Mouse (Mus musculus): ENCODE measurements at regions not wholly inside any gene's neighbourhood (a gene's known extent, or its start where the extent isn't known, plus 50 kb on each side); places are given as distances from the start of the nearest gene placed in this dataset.

DNA sequence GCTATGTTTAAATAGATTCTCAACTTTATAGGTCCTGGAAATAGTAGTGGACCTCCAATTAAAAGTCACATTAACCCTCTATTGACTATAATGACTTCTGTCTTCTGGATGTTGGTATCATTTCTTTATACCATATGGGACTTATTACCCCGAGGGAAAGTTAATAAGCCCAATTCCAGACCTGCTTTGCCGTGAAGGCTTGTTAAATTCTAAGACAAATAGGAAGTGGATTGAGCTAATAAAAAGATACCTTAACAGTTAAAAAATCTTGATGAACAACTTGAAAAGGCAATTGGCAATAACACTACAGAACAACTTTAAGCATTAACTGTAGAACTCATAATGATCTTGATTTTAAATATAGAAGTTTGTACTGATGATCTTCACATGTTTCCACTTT lies 309.0 kb downstream of the Hace1 start:
- H3K9me3 ChIP-seq (replicated peaks; ENCODE audit: low read length) = no peaks in the 10 kb centered on the region
- H3K27ac ChIP-seq = no peak overlapping the region
- no peaks in the 10 kb centered on the region for H3K36me3 ChIP-seq (ENCODE audit: insufficient read depth, low read length)
- DNase-seq (ENCODE audit: low spot score) (no peak), ATAC-seq (replicated peaks; ENCODE audit: low FRiP score, low read depth) (no peak)
- H3K27me3 ChIP-seq (ENCODE audit: insufficient read depth, low read length) = no peaks in the 10 kb centered on the region
- H3K4me1 ChIP-seq (replicated peaks; ENCODE audit: insufficient read depth, low read length) = no peaks in the 10 kb centered on the region
- no peak for TF ChIP-seq CTCF (IDR thresholded peaks at IDR 0.05; ENCODE audit: low read depth)
- H3K4me3 ChIP-seq (replicated peaks; ENCODE audit: low read depth, low read length) = no peak overlapping the region
- H3K4me2 ChIP-seq (ENCODE audit: low read length) = no peak overlapping the region
- no peak overlapping the region for H3K9ac ChIP-seq (ENCODE audit: low read depth, low read length)
- 58% methylated on average over 2 of the region's 2 CpGs for WGBS

DNA sequence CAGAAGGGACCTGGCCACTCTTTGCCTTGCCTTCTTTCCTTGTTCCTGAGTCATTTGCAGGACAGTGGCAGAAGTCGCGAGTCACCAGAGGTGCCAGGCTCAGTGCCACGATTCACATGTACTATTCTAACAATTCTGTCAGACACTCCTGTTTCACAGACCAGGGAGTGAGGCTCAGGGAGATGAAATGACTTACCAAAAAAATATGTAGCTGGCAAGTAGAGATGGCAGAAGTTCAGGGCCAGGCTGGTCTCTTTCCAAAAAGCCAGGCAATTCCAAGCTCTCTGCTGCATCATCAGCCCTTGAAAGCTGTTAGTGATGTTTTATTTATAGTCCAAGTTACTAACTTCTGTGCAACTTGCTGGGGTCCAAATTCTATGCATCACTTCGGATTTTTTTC lies 311.2 kb downstream of the Hace1 start:
- H3K27me3 ChIP-seq (ENCODE audit: insufficient read depth, low read length) = no peaks in the 10 kb centered on the region
- ATAC-seq (replicated peaks; ENCODE audit: low FRiP score, low read depth) (no peak), DNase-seq (ENCODE audit: low spot score) (no peak)
- no peak overlapping the region for H3K4me2 ChIP-seq (ENCODE audit: low read length)
- no peak for TF ChIP-seq CTCF (IDR thresholded peaks at IDR 0.05; ENCODE audit: low read depth)
- H3K4me3 ChIP-seq (replicated peaks; ENCODE audit: low read depth, low read length) = no peak overlapping the region
- 0 out of 2 replicates have a peak overlapping the region, but pooled peaks have one; percentile 13 for H3K27ac ChIP-seq
- no peak overlapping the region for H3K9ac ChIP-seq (ENCODE audit: low read depth, low read length)
- H3K9me3 ChIP-seq (replicated peaks; ENCODE audit: low read length) = no peaks in the 10 kb centered on the region
- H3K4me1 ChIP-seq (replicated peaks; ENCODE audit: insufficient read depth, low read length) = no peaks in the 10 kb centered on the region
- 59% methylated on average over 4 of the region's 4 CpGs for WGBS
- no peaks in the 10 kb centered on the region for H3K36me3 ChIP-seq (ENCODE audit: insufficient read depth, low read length)

DNA sequence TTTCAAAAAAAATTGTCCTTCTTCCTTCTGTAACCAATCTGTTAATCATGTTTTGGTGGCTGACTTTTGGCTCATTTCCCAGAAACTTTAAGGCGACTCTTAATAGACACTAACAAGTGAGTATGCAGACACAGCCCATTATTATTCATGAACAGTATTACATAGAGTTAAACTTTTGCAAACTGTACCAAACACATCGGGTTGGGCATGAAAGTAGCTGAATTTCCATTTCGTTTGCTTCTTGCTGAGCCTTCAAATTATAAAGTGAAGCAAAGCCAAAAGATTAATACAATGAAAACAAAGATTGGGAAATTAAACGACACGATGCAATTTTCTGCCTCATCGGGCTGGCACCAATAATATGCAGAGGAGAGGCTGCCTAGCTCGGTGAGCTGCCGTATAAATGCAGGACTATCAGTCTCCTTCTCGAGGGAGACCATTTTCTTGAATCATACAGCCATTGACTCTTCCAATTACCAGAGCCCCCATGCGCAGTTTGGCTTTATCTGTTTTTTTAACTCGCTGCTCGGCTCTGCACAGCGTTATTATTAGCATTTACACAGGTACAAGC lies 311.8 kb downstream of the Hace1 start:
- peak overlapping the region; percentile 40 for H3K4me2 ChIP-seq (ENCODE audit: low read length)
- H3K4me1 ChIP-seq (replicated peaks; ENCODE audit: insufficient read depth, low read length) = no peaks in the 10 kb centered on the region
- WGBS = 36% methylated on average over 13 of the region's 13 CpGs
- H3K27ac ChIP-seq = no peak overlapping the region
- DNase-seq (ENCODE audit: low spot score) = peak; percentile 28
- TF ChIP-seq CTCF (IDR thresholded peaks at IDR 0.05; ENCODE audit: low read depth) = no peak
- H3K27me3 ChIP-seq (ENCODE audit: insufficient read depth, low read length) = no peaks in the 10 kb centered on the region
- no peak for ATAC-seq (replicated peaks; ENCODE audit: low FRiP score, low read depth)
- no peak overlapping the region for H3K4me3 ChIP-seq (replicated peaks; ENCODE audit: low read depth, low read length)
- H3K9me3 ChIP-seq (replicated peaks; ENCODE audit: low read length) = no peaks in the 10 kb centered on the region
- H3K9ac ChIP-seq (ENCODE audit: low read depth, low read length) = no peak overlapping the region
- no peaks in the 10 kb centered on the region for H3K36me3 ChIP-seq (ENCODE audit: insufficient read depth, low read length)

DNA sequence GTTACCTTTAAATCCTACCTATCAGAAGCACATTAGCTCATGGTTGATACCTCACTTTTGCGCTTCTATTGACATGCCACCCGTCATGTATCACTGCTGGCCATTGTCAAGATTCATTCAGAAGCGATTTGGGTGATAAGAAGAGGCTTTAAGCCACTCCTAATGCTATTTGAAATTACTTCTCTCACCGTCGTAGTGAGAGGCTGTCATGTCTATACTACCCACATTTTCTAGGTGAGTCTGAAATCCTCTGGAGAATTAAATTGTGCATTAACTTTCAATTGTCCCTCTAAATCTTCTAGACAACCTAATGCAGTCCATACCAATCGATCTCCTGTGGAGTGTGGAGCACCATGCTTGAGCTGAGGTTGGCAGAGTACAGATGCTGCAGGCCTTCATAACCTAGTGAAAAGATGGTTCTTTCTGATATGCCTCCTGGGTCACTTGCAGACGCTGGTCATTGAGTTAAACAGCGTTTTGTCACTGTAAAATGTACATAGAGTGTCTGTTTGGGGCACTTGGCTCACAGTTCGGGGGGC lies 312.5 kb downstream of the Hace1 start:
- no peaks in the 10 kb centered on the region for H3K27me3 ChIP-seq (ENCODE audit: insufficient read depth, low read length)
- ATAC-seq (replicated peaks; ENCODE audit: low FRiP score, low read depth) = no peak
- 84% methylated on average over 9 of the region's 9 CpGs for WGBS
- no peaks in the 10 kb centered on the region for H3K4me1 ChIP-seq (replicated peaks; ENCODE audit: insufficient read depth, low read length)
- no peak overlapping the region for H3K9ac ChIP-seq (ENCODE audit: low read depth, low read length)
- no peak overlapping the region for H3K4me3 ChIP-seq (replicated peaks; ENCODE audit: low read depth, low read length)
- no peak overlapping the region for H3K27ac ChIP-seq
- no peaks in the 10 kb centered on the region for H3K36me3 ChIP-seq (ENCODE audit: insufficient read depth, low read length)
- no peaks in the 10 kb centered on the region for H3K9me3 ChIP-seq (replicated peaks; ENCODE audit: low read length)
- no peak for DNase-seq (ENCODE audit: low spot score)
- no peak for TF ChIP-seq CTCF (IDR thresholded peaks at IDR 0.05; ENCODE audit: low read depth)
- peak overlapping the region; percentile 40; the same call in 1 of the 2 replicates for H3K4me2 ChIP-seq (ENCODE audit: low read length)

DNA sequence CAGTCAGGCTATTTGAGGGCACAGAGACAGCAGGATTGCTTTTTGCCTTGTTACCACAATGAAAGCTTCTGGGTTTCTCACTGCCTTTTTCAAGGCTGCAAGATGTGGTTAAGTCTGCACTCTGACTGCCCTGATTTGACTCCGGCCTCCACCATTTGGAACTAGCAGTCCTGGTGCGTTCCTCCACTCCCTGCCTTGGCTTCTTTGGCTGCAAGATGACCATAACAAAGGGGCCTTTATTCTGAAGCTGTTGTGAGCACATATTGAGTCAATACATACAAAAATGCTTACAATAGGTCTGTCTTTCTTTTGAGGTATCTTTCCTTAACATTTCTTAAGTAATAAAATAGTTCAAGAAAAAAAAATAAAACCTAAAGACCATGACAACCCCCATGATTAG lies 314.8 kb downstream of the Hace1 start:
- TF ChIP-seq CTCF (IDR thresholded peaks at IDR 0.05; ENCODE audit: low read depth) = no peak
- no peak overlapping the region for H3K4me3 ChIP-seq (replicated peaks; ENCODE audit: low read depth, low read length)
- H3K9me3 ChIP-seq (replicated peaks; ENCODE audit: low read length) = no peaks in the 10 kb centered on the region
- H3K4me1 ChIP-seq (replicated peaks; ENCODE audit: insufficient read depth, low read length) = no peaks in the 10 kb centered on the region
- no peaks in the 10 kb centered on the region for H3K27me3 ChIP-seq (ENCODE audit: insufficient read depth, low read length)
- no peak for DNase-seq (ENCODE audit: low spot score)
- H3K36me3 ChIP-seq (ENCODE audit: insufficient read depth, low read length) = no peaks in the 10 kb centered on the region
- H3K4me2 ChIP-seq (ENCODE audit: low read length) = no peak overlapping the region
- no peak overlapping the region for H3K9ac ChIP-seq (ENCODE audit: low read depth, low read length)
- ATAC-seq (replicated peaks; ENCODE audit: low FRiP score, low read depth) = no peak
- H3K27ac ChIP-seq = no peak overlapping the region
- 79% methylated on average over 2 of the region's 2 CpGs for WGBS

DNA sequence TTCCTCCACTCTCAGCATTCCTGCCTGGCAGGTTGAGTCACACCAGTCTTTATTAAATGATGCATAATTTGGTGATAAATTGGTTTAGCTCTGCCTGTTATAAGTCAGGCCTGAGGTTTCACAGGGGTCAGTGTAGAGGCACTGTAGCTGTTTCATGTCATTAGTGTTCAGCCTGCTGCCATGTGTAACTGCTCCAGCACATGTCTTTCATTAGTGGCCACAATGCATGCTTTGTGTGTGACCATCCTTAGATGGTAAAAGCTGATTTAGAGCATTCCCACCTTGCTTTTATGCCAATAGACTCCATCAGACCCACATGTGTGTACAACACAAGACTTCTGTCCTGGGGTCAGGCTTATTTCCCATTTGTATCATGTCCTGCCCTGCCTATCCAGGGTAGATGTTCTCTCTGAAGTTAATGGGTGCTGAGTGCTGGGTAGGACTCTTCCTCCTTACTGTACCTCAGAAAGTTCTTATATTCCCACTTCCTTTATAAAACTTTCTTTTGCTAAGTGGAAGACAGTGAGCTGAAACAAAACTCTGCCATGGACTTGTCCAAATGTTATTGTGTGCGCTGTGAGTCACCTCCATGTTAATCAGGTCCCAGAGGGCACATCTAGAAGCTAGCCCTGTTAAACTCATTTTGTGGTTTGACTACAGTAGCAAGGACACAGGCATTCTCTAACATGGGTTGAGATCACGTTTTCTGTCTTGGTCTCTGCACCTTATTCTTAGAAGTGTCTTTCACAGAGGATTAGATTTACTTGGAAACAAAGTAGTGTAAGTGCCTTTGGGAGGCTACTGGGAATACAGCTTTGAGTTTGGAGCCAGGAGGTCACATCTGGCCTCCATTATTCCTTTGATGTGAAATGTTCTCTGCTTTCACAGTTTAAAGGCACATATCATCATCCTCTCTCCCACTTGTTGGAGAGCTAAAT lies 316.5 kb downstream of the Hace1 start:
- no peak overlapping the region for H3K9ac ChIP-seq (ENCODE audit: low read depth, low read length)
- no peaks in the 10 kb centered on the region for H3K9me3 ChIP-seq (replicated peaks; ENCODE audit: low read length)
- no peak overlapping the region for H3K4me3 ChIP-seq (replicated peaks; ENCODE audit: low read depth, low read length)
- TF ChIP-seq CTCF (IDR thresholded peaks at IDR 0.05; ENCODE audit: low read depth) = no peak
- WGBS = 47% methylated on average over 2 of the region's 2 CpGs
- ATAC-seq (replicated peaks; ENCODE audit: low FRiP score, low read depth) (no peak), DNase-seq (ENCODE audit: low spot score) (no peak)
- H3K36me3 ChIP-seq (ENCODE audit: insufficient read depth, low read length) = no peaks in the 10 kb centered on the region
- H3K27ac ChIP-seq = no peak overlapping the region
- no peaks in the 10 kb centered on the region for H3K4me1 ChIP-seq (replicated peaks; ENCODE audit: insufficient read depth, low read length)
- no peak overlapping the region for H3K4me2 ChIP-seq (ENCODE audit: low read length)
- H3K27me3 ChIP-seq (ENCODE audit: insufficient read depth, low read length) = no peaks in the 10 kb centered on the region
